Mouse (Mus musculus): ENCODE measurements around the gene Ccm2.

GRCm38 (mm10) chr11:6594845-6595244 lies 48.2 kb downstream of the Ccm2 start:
- TF ChIP-seq GATA1 (IDR thresholded peaks at IDR 0.05; ENCODE audit: borderline replicate concordance, low read length) = no peak
- TF ChIP-seq FLI1 (IDR thresholded peaks at IDR 0.05; ENCODE audit: low read length) = no peak
